Mouse (Mus musculus) WW6 (cell line): ENCODE measurements around the gene Gemin2.
A peak's percentile ranks its signal among the peaks of the same experiment; 100 is the strongest.
"Not testable (repeated sequence)": the region's sequence is repeated elsewhere in the genome, so short reads cannot be mapped to it uniquely, and the experiment has no call there.

ENCODE experiments used
- DNase-seq: peaks from one replicate; pipeline ENCODE4 v3.0.0-alpha.2; 2013; ENCODE audit warnings: low read depth, low spot score

Gene Gemin2

DNA sequence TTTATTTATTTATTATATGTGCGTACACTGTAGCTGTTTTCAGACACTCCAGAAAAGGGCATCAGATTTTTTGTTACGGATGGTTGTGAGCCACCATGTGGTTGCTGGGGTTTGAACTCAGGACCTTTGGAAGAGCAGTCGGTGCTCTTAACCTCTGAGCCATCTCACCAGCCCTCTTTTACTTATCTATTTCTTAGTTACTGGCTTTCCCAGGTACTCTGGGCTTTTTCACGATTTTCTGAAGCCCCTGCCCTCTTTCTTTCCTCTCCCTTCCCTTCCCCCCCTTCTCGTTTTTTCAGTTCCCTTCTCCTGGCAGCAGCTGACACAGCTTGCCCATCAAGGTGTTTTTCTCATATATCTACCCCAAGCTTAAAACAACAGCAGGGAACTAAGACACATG lies 45.0 kb downstream of the Gemin2 start:
- DNase-seq = not testable (repeated sequence)

DNA sequence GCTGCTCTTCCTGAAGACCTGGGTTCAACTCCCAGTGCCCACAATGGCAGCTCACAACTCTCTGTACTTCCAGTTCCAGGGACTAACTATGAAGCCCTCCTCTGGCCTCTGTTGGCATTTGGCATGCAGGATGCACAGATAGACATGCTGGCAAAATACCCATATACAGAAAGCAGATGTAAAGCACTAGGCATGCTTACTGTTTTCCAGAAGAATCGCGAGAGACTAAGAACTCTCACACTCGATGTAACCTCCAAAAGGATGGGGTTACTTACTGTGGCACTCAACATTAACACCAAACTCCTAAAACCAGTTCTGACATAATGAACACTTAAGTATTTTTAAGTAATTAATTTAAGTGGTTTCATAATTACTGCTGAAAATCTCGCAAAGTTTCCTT lies 47.1 kb downstream of the Gemin2 start:
- no peak for DNase-seq

DNA sequence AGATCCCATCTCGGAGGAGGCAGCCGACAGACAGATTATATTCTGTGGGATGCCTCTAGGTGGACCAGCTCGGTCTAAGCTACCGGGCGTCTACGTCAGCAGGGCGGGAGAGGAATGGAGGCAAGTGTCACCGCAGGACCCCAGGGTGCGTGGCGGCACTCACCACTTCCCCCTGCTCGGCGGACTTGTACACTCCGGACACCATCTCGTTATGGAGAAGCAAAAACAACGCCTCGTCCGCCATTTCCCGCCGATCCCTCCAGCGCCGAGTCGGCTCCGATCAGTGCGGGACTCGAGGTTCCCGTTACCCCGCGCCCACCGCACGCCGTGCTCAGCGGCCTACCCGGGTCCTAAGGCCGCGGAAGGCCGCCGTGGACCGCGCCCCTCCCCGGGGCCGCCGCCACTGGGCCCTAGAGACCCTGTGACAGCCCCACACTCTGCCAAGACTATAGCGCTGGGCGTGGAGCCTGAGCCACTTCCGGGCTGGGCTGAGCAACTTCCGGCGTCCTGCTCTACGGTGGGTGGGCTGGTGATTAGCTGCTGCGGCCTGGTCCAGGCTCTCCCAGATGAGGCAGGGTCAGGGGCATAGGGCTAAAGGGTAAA lies 47.9 kb downstream of the Gemin2 start, which contains the start of gene Trappc6b:
Gene Trappc6b (minus strand): TSS at position 480 of the 603 bp plus-strand sequence.
- no peak for DNase-seq

DNA sequence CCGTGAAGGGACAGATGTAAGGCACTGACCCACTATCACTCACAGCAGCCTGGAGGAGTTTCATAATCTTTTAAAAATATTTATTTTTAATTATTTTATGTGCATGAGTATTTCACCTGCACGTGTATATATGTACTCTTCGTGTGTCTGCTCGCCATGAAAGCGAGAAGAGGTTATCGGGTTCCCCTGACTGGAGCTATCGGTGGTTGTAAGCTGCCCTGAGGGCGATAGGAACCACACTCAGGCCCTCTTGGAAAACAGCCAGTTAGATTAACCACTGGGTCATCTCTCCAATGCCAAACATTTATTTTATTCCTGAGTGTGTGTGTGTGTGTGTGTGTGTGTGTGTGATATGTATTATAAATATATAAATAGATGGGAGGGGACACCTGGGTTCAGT lies 51.6 kb downstream of the Gemin2 start:
- DNase-seq = no peak

DNA sequence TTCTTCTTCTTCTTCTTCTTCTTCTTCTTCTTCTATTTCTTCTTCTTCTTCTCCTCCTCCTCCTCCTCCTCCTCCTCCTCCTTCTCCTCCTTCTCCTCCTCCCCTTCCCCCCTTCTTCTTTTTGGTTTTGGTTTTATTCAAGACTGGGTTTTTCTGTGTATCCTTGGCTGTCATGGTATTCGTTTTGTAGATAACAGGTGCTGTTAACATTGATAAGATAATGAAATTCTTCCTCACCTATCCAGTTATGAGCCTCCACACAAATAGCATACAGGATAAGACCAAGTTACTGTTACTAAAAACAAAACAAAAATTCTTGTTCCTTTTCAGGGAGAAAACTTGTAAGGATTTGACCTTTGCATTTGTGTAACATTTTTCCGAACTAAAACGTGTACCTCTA lies 52.6 kb downstream of the Gemin2 start:
- DNase-seq = no peak

DNA sequence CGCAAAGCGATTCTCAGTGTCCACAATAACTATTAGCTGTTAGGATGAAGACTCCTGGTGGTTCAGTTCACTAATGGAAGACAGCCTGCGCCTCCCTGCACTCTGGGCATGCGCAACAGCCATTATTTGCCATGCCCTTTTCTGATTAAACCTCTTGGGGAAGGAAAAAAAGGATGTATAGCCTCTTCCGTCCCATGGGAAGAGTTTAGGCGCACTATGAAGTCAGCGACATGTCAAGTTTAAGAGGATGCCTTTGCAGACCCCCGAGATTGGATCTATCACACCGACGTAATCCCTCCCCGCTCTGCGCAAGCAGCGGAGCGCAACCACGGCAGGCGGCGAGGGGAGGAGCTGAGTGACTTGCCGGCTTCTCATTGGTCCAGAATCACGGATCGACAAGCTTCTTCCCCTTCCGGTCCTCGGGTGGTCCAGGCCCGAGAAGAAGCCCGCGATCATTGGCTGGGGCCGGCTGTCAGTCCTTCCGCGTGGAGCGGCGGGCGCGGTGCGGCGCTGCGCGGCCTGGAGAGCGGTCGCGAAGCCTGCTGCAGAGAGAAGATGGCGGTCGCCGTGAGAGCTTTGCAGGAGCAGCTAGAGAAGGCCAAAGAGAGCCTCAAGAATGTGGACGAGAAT lies 53.4 kb downstream of the Gemin2 start, which contains the start of gene Pnn:
Gene Pnn (plus strand): TSS at position 437 of the 630 bp plus-strand sequence.
- DNase-seq = peak; percentile 91

DNA sequence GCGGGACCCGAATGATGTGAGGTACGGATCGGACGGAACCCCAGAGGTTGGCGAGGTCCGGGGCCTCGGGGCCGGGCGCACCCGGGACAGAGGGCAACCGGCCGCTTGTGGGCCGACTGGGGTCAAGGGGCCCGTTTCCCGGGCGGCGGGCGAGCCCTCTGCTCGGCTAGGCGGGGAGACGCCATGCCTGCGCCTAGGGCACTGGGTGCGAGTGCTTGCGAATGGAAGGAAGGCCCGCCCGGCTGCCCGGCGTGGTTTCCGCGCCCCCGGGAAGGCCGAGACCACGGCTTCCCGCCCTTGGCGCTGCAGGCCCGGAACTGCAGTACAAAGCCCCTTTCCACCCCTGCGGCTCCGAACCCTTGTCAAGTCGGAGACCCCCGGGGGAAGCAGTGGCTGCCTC lies 53.9 kb downstream of the Gemin2 start:
- DNase-seq = no peak

DNA sequence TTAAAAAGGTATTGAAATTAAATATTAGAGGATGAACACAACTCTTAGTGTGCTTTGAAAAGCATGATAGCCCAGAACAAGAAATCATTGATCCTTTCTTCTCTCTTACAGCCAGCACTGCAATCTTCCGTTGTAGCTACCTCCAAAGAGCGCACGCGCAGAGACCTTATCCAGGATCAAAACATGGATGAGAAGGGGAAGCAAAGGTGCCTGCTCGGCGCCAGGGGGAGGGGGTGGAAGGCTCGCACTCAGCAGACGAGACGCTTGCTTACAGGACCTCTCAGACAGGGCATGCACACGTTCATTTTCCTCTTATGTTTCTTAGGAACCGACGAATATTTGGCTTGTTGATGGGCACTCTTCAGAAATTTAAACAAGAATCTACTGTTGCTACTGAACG lies 55.6 kb downstream of the Gemin2 start:
- no peak for DNase-seq

DNA sequence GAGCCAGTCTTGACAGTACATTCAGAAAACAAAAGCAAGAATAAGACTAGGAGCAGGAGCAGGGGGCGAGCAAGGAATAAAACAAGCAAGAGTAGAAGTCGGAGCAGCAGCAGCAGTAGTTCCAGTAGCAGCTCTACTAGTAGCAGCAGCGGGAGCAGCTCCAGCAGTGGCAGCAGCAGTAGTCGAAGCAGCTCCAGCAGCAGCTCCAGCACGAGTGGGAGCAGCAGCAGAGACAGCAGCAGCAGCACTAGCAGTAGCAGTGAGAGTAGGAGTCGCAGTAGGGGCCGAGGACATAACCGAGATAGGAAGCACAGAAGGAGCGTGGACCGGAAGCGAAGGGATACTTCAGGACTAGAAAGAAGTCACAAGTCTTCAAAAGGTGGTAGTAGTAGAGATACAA lies 59.1 kb downstream of the Gemin2 start:
- no peak for DNase-seq

DNA sequence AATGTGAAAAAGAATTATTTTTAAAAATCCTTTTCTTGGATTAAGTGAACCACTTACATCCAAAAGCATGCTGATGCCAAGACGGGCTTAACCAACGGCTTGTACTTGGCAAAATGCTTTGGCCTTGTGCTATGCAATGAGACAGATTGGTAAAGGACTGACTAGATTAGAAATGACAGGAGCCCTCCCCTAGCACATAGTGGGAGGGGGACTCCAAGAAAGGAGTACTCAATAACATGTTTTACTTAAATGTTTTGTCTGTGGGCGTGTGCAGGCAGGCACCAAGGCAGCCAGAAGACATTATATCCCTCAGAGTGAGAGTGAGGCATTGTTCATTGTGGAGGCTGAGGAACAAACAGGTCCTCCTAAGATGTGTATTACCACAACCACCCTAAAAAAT lies 60.9 kb downstream of the Gemin2 start:
- no peak for DNase-seq

DNA sequence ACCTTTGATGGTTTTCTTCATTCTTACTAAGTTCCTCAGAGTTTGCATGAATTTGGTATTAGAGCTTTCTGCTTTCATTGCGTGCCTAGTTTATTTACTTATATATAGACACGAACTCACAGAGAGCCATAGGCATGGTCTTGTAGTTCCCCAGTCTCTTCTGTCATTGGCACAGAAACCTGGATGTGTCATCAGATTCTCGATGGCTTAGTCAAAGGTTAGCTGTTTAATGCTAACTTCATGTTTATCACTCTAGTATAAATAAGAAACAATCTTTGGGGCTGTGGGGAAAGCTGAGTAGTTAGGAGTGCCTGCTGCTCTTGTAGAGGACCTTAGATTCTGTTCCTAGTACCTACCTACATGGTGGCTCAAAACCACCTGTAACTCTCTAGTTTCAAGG lies 63.8 kb downstream of the Gemin2 start:
- DNase-seq = no peak

DNA sequence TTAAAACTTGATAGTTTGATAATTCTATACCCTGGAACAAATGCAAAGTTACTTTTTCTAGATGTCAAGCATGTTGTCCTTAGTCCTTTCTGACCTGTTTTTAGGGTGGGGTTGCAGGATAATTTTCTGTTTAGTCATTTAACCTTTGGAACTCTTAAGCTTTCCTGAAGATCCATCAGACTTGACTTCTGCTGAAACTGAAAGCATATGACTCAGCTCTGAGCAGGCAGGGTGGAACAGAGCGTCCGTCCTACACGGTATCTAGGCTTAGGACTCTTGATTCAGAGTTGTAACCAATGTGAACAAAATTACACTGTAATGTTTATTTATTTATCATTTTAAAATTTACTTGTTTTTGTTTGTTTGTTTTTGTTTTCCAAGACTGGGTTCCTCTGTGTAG lies 64.7 kb downstream of the Gemin2 start:
- no peak for DNase-seq
